Mouse (Mus musculus) stomach, embryonic 15.5 days (tissue): ENCODE results near the gene Rars2. TPM values are rescaled to one million over a fixed set of nuclear protein-coding genes. Genes with fewer than 3 reads are reported as not detected.

Experiments used
- ATAC-seq: fragments of 200-750 bp; cut with Nextera tagmentation; 2 replicates; pipeline ENCODE4 v1.8.0; 2017; ENCODE audit warnings: low read depth, moderate number of reproducible peaks, moderate TSS enrichment; ENCODE audit not compliant: insufficient read depth, low FRiP score
- H3K27ac ChIP-seq: fragments of 300-500 bp; sonication (generic); 2 replicates; pipeline ENCODE4 v1.5.1; 2015; ENCODE audit warnings: mild to moderate bottlenecking, inconsistent platforms
- H3K27me3 ChIP-seq: fragments of 300-500 bp; sonication (generic); replicated peaks from 2 replicates; pipeline ENCODE4 v1.6.1; 2015; ENCODE audit warnings: inconsistent platforms
- H3K36me3 ChIP-seq: fragments of 300-500 bp; sonication (generic); 2 replicates; pipeline ENCODE4 v1.6.1; 2015; ENCODE audit warnings: inconsistent platforms
- H3K4me1 ChIP-seq: fragments of 300-500 bp; sonication (generic); 2 replicates; pipeline ENCODE4 v1.6.1; 2015; ENCODE audit warnings: inconsistent platforms
- H3K4me2 ChIP-seq: fragments of 300-500 bp; sonication (generic); 2 replicates; pipeline ENCODE4 v1.6.1; 2015; ENCODE audit warnings: mild to moderate bottlenecking, inconsistent platforms
- H3K4me3 ChIP-seq: fragments of 300-500 bp; sonication (generic); replicated peaks from 2 replicates; pipeline ENCODE4 v1.5.1; 2015; ENCODE audit warnings: inconsistent platforms
- H3K9ac ChIP-seq: fragments of 300-500 bp; sonication (generic); 2 replicates; pipeline ENCODE4 v1.6.1; 2015; ENCODE audit warnings: inconsistent platforms
- H3K9me3 ChIP-seq: fragments of 300-500 bp; sonication (generic); 2 replicates; pipeline ENCODE4 v1.6.1; 2016; ENCODE audit warnings: inconsistent platforms
- WGBS: fragments of 180-500 bp; shearing (Covaris S2); methylation state at CpG from one replicate; pipeline ENCODE4 v1.1.7; 2015; 5-methylcytosine and 5-hydroxymethylcytosine counted together
- polyA plus RNA-seq: library from polyadenylated mRNA; unstranded; fragments of >200 nt; fragmentation: Nextera tagmentation; extraction: Ambion mirVana; gene quantifications from 2 replicates; pipeline ENCODE4 v1.2.1, GENCODE M21; 2015

The Rars2 gene
- polyA plus RNA-seq, 1 experiment from 2014 or later: 66.1 TPM

DNA sequence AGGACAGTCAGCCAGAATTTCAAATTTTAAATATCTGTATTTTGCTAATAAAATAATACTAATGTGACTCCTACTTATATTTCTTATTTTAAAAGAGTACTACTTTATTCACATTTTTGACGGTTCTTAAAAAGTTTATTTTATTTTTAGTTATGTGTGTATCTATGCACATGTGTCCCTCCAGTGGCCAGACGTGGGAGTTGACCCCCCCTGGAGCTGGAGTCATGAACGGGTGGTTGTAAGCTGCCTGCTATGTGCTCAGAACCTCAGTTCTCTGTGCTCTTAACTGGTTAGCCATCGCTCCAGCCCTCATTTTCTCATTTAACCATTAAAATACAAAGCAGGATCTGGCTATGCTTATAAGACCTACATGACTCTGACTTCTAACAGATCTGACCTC lies 88.3 kb downstream of the Rars2 start:
- Histone ChIP-seq H3K27ac (no peak overlapping the region), H3K4me1 (no peaks in the 10 kb centered on the region), H3K4me3 (no peak overlapping the region), H3K9me3 (no peaks in the 10 kb centered on the region), H3K36me3 (no peaks in the 10 kb centered on the region), H3K9ac (no peak overlapping the region), H3K27me3 (no peaks in the 10 kb centered on the region), H3K4me2 (no peak overlapping the region)
- 65% methylated on average over 4 of the region's 4 CpGs for WGBS
- ATAC-seq: no peak

DNA sequence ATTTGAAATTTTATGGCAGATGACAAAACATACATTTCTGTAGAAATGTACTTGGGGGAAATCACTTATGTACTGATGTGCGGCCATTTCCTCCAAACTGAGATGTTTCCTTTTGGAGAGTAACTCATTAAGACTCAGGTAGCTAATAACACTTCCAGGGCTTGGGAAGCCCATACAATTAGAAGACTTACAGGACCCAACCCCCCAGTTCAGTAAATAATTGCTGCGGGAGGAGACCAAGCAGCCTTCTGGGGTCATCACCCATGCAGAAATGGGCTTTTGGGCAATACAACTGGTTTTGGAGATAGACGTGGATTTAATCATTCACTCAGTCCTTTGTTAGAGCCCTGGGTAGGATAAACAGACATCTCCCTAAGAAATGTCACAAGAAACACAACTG lies 92.5 kb downstream of the Rars2 start:
- no peak for ATAC-seq
- 63% methylated on average over 3 of the region's 3 CpGs for WGBS
- Histone ChIP-seq H3K27me3 (no peaks in the 10 kb centered on the region), H3K9ac (no peak overlapping the region), H3K27ac (no peak overlapping the region), H3K36me3 (no peaks in the 10 kb centered on the region), H3K4me1 (no peaks in the 10 kb centered on the region), H3K4me3 (no peak overlapping the region), H3K9me3 (no peaks in the 10 kb centered on the region), H3K4me2 (no peak overlapping the region)

DNA sequence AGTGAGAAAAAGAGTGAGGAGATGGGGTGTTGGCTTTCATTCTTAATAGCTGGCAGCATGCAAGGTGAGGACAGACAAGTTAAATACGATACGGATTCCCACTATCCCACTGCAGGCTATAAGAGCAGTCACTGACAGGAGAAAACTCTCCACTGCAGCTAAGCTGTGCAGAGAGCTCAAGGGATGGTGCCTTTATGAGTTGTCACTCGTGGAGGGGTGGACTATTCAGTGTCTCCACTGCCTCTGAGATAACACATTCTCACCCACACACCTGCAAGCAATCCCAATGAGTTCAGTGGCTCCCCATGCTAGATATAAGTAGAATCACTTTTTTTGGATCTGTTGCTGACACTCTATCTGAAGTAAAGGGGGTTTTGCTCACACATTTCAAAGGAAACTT lies 93.4 kb downstream of the Rars2 start:
- H3K36me3 ChIP-seq: no peaks in the 10 kb centered on the region
- no peaks in the 10 kb centered on the region for H3K27me3 ChIP-seq
- no peak overlapping the region for H3K4me2 ChIP-seq
- H3K4me1 ChIP-seq: no peaks in the 10 kb centered on the region
- 70% methylated on average over 3 of the region's 3 CpGs for WGBS
- H3K27ac ChIP-seq: no peak overlapping the region
- no peak for ATAC-seq
- H3K9ac ChIP-seq: no peak overlapping the region
- no peaks in the 10 kb centered on the region for H3K9me3 ChIP-seq
- no peak overlapping the region for H3K4me3 ChIP-seq

Other genes with a start within 250 kb of the Rars2 start
- 55.4 and 57.9 TPM in 2 replicates for gene Akirin2, start 64.0 kb upstream of the Rars2 start, polyA plus RNA-seq
- 71.9 and 81.5 TPM in 2 replicates for gene Orc3, start within 50 bp of the Rars2 start, polyA plus RNA-seq
- gene Slc35a1, start 72.5 kb downstream of the Rars2 start, polyA plus RNA-seq: 64.0 and 64.7 TPM in 2 replicates
- 0.27 and 0.31 TPM in 2 replicates for gene Cfap206, start 115.2 kb downstream of the Rars2 start, polyA plus RNA-seq
- not detected in 2 replicates for gene Gm136, start 141.3 kb downstream of the Rars2 start, polyA plus RNA-seq
- gene Smim8, start 163.5 kb downstream of the Rars2 start, polyA plus RNA-seq: 41.1 and 43.0 TPM in 2 replicates